Mouse (Mus musculus): ENCODE data around the gene Myrip. TPM values are rescaled to one million over a fixed set of nuclear protein-coding genes. Genes with fewer than 3 reads are reported as not detected.
A peak's percentile ranks its signal among the peaks of the same experiment; 100 is the strongest.

Myrip gene
- polyA plus RNA-seq, 1 experiment: 2.2 TPM

- DNase-seq (ENCODE audit: low read depth): no peak
Observed at GRCm38 (mm10) chr9:120338172-120338571, 36.9 kb downstream of the Myrip start.

- no peak for DNase-seq (ENCODE audit: low read depth)
Observed at GRCm38 (mm10) chr9:120339975-120340695, 38.8 kb downstream of the Myrip start.

- DNase-seq (ENCODE audit: low read depth): no peak
Observed at GRCm38 (mm10) chr9:120343123-120343790, 41.9 kb downstream of the Myrip start.

GRCm38 (mm10) chr9:120345651-120346151, 44.4 kb downstream of the Myrip start:
- DNase-seq (ENCODE audit: low read depth): no peak

GRCm38 (mm10) chr9:120349145-120349544, 47.8 kb downstream of the Myrip start:
- DNase-seq (ENCODE audit: low read depth): peak; percentile 87

GRCm38 (mm10) chr9:120350346-120350745, 49.0 kb downstream of the Myrip start:
- DNase-seq (ENCODE audit: low read depth): no peak

- no peak for DNase-seq (ENCODE audit: low read depth)
Observed at GRCm38 (mm10) chr9:120351061-120351460, 49.7 kb downstream of the Myrip start.

GRCm38 (mm10) chr9:120351474-120351873, 50.2 kb downstream of the Myrip start:
- no peak for DNase-seq (ENCODE audit: low read depth)

GRCm38 (mm10) chr9:120353036-120353435, 51.7 kb downstream of the Myrip start:
- no peak for DNase-seq (ENCODE audit: low read depth)

GRCm38 (mm10) chr9:120353967-120354366, 52.7 kb downstream of the Myrip start:
- DNase-seq (ENCODE audit: low read depth): no peak

- DNase-seq (ENCODE audit: low read depth): no peak
Observed at GRCm38 (mm10) chr9:120354550-120355345, 53.4 kb downstream of the Myrip start.

GRCm38 (mm10) chr9:120356490-120356889, 55.2 kb downstream of the Myrip start:
- no peak for DNase-seq (ENCODE audit: low read depth)

- no peak for DNase-seq (ENCODE audit: low read depth)
Observed at GRCm38 (mm10) chr9:120358060-120358459, 56.7 kb downstream of the Myrip start.

GRCm38 (mm10) chr9:120360397-120361177, 59.3 kb downstream of the Myrip start:
- DNase-seq (ENCODE audit: low read depth): peak; percentile 100

GRCm38 (mm10) chr9:120361656-120362055, 60.3 kb downstream of the Myrip start:
- DNase-seq (ENCODE audit: low read depth): no peak

- DNase-seq (ENCODE audit: low read depth): no peak
Observed at GRCm38 (mm10) chr9:120362684-120363083, 61.4 kb downstream of the Myrip start.

GRCm38 (mm10) chr9:120364653-120365283, 63.5 kb downstream of the Myrip start:
- DNase-seq (ENCODE audit: low read depth): no peak

- no peak for DNase-seq (ENCODE audit: low read depth)
Observed at GRCm38 (mm10) chr9:120367526-120367925, 66.2 kb downstream of the Myrip start.

GRCm38 (mm10) chr9:120371633-120372032, 70.3 kb downstream of the Myrip start:
- no peak for DNase-seq (ENCODE audit: low read depth)

GRCm38 (mm10) chr9:120372347-120372746, 71.0 kb downstream of the Myrip start:
- DNase-seq (ENCODE audit: low read depth): no peak

- no peak for DNase-seq (ENCODE audit: low read depth)
Observed at GRCm38 (mm10) chr9:120377726-120378125, 76.4 kb downstream of the Myrip start.
